Mouse (Mus musculus): ENCODE data around the gene Psen2. TPM values are rescaled to one million over a fixed set of nuclear protein-coding genes. Genes with fewer than 3 reads are reported as not detected.

Psen2 gene
- polyA plus RNA-seq, 2 experiments, result 17.1 to 23.4 TPM

- TF ChIP-seq POLR2A (IDR thresholded peaks at IDR 0.05; ENCODE audit: borderline replicate concordance, extremely low read depth, insufficient read depth, insufficient read length), result no peak
- WGBS, result 56% methylated on average over 3 of the region's 3 CpGs
- Histone ChIP-seq H3K36me3 (ENCODE audit: control insufficient read depth, insufficient read depth, low read length) (no peaks in the 10 kb centered on the region), H3K27ac (replicated peaks; ENCODE audit: low read depth, low read length) (no peak overlapping the region), H3K27me3 (ENCODE audit: control insufficient read depth, insufficient read depth, low read length) (no peaks in the 10 kb centered on the region), H3K4me3 (replicated peaks; ENCODE audit: low read length) (no peak overlapping the region), H3K4me2 (replicated peaks; ENCODE audit: low read depth, low read length, severe bottlenecking) (no peak overlapping the region), H3K9me3 (ENCODE audit: control insufficient read depth, low read length) (no peaks in the 10 kb centered on the region), H3K4me1 (ENCODE audit: control insufficient read depth, insufficient read depth, low read length) (0 out of 2 replicates have a peak, but pooled peaks cover 3% of the 10 kb centered on the region), H3K9ac (ENCODE audit: low read depth, low read length, severe bottlenecking) (no peak overlapping the region)
- ATAC-seq (ENCODE audit: low FRiP score, low read depth) (no peak), DNase-seq (ENCODE audit: low spot score) (no peak)
Measured at GRCm38 (mm10) chr1:180182731-180183130, 80.5 kb downstream of the Psen2 start.

GRCm38 (mm10) chr1:180181966-180182319, 81.3 kb downstream of the Psen2 start:
- no peaks in the 10 kb centered on the region for H3K9me3 ChIP-seq (ENCODE audit: control insufficient read depth, low read length)
- no peak for TF ChIP-seq POLR2A (IDR thresholded peaks at IDR 0.05; ENCODE audit: borderline replicate concordance, extremely low read depth, insufficient read depth, insufficient read length)
- H3K27me3 ChIP-seq (ENCODE audit: control insufficient read depth, insufficient read depth, low read length), result no peaks in the 10 kb centered on the region
- H3K27ac ChIP-seq (replicated peaks; ENCODE audit: low read depth, low read length), result no peak overlapping the region
- H3K9ac ChIP-seq (ENCODE audit: low read depth, low read length, severe bottlenecking), result no peak overlapping the region
- H3K4me3 ChIP-seq (replicated peaks; ENCODE audit: low read length), result no peak overlapping the region
- ATAC-seq (ENCODE audit: low FRiP score, low read depth) (no peak), DNase-seq (ENCODE audit: low spot score) (no peak)
- H3K36me3 ChIP-seq (ENCODE audit: control insufficient read depth, insufficient read depth, low read length), result no peaks in the 10 kb centered on the region
- H3K4me1 ChIP-seq (ENCODE audit: control insufficient read depth, insufficient read depth, low read length), result 0 out of 2 replicates have a peak, but pooled peaks cover 3% of the 10 kb centered on the region
- H3K4me2 ChIP-seq (replicated peaks; ENCODE audit: low read depth, low read length, severe bottlenecking), result no peak overlapping the region
- WGBS, result 90% methylated on average over 9 of the region's 9 CpGs

- ATAC-seq (ENCODE audit: low FRiP score, low read depth), result no peak
- H3K4me2 ChIP-seq (replicated peaks; ENCODE audit: low read depth, low read length, severe bottlenecking), result no peak overlapping the region
- 86% methylated on average over 7 of the region's 7 CpGs for WGBS
- H3K9ac ChIP-seq (ENCODE audit: low read depth, low read length, severe bottlenecking), result no peak overlapping the region
- H3K4me1 ChIP-seq (ENCODE audit: control insufficient read depth, insufficient read depth, low read length), result 0 out of 2 replicates have a peak, but pooled peaks cover 3% of the 10 kb centered on the region
- no peak for TF ChIP-seq POLR2A (IDR thresholded peaks at IDR 0.05; ENCODE audit: borderline replicate concordance, extremely low read depth, insufficient read depth, insufficient read length)
- no peaks in the 10 kb centered on the region for H3K36me3 ChIP-seq (ENCODE audit: control insufficient read depth, insufficient read depth, low read length)
- H3K4me3 ChIP-seq (replicated peaks; ENCODE audit: low read length), result no peak overlapping the region
- H3K27me3 ChIP-seq (ENCODE audit: control insufficient read depth, insufficient read depth, low read length), result no peaks in the 10 kb centered on the region
- H3K27ac ChIP-seq (replicated peaks; ENCODE audit: low read depth, low read length), result no peak overlapping the region
- H3K9me3 ChIP-seq (ENCODE audit: control insufficient read depth, low read length), result no peaks in the 10 kb centered on the region
- no peak for DNase-seq (ENCODE audit: low spot score)
Measured at GRCm38 (mm10) chr1:180181304-180181965, 81.8 kb downstream of the Psen2 start.

- Histone ChIP-seq H3K36me3 (ENCODE audit: control insufficient read depth, insufficient read depth, low read length) (no peaks in the 10 kb centered on the region), H3K27me3 (ENCODE audit: control insufficient read depth, insufficient read depth, low read length) (no peaks in the 10 kb centered on the region), H3K4me2 (replicated peaks; ENCODE audit: low read depth, low read length, severe bottlenecking) (no peak overlapping the region), H3K27ac (replicated peaks; ENCODE audit: low read depth, low read length) (no peak overlapping the region), H3K9me3 (ENCODE audit: control insufficient read depth, low read length) (no peaks in the 10 kb centered on the region), H3K4me1 (ENCODE audit: control insufficient read depth, insufficient read depth, low read length) (0 out of 2 replicates have a peak, but pooled peaks cover 1% of the 10 kb centered on the region), H3K4me3 (replicated peaks; ENCODE audit: low read length) (no peak overlapping the region), H3K9ac (ENCODE audit: low read depth, low read length, severe bottlenecking) (no peak overlapping the region)
- no peak for TF ChIP-seq POLR2A (IDR thresholded peaks at IDR 0.05; ENCODE audit: borderline replicate concordance, extremely low read depth, insufficient read depth, insufficient read length)
- no peak for DNase-seq (ENCODE audit: low spot score)
- WGBS, result 66% methylated on average over 2 of the region's 2 CpGs
- ATAC-seq (ENCODE audit: low FRiP score, low read depth), result no peak
Measured at GRCm38 (mm10) chr1:180179840-180180239, 83.4 kb downstream of the Psen2 start.

GRCm38 (mm10) chr1:180179100-180179499, 84.1 kb downstream of the Psen2 start:
- no peaks in the 10 kb centered on the region for H3K36me3 ChIP-seq (ENCODE audit: control insufficient read depth, insufficient read depth, low read length)
- no peak for DNase-seq (ENCODE audit: low spot score)
- no peak for ATAC-seq (ENCODE audit: low FRiP score, low read depth)
- 91% methylated on average over 4 of the region's 4 CpGs for WGBS
- no peaks in the 10 kb centered on the region for H3K9me3 ChIP-seq (ENCODE audit: control insufficient read depth, low read length)
- no peak overlapping the region for H3K4me2 ChIP-seq (replicated peaks; ENCODE audit: low read depth, low read length, severe bottlenecking)
- TF ChIP-seq POLR2A (IDR thresholded peaks at IDR 0.05; ENCODE audit: borderline replicate concordance, extremely low read depth, insufficient read depth, insufficient read length), result no peak
- H3K9ac ChIP-seq (ENCODE audit: low read depth, low read length, severe bottlenecking), result no peak overlapping the region
- H3K4me3 ChIP-seq (replicated peaks; ENCODE audit: low read length), result no peak overlapping the region
- H3K27ac ChIP-seq (replicated peaks; ENCODE audit: low read depth, low read length), result no peak overlapping the region
- no peaks in the 10 kb centered on the region for H3K27me3 ChIP-seq (ENCODE audit: control insufficient read depth, insufficient read depth, low read length)
- no peaks in the 10 kb centered on the region for H3K4me1 ChIP-seq (ENCODE audit: control insufficient read depth, insufficient read depth, low read length)

Measured in limb, embryonic 14.5 days (tissue).